Mouse (Mus musculus) megakaryocyte, embryonic 14.5 days (primary cell): ENCODE measurements around the gene Sec1.

Experiments used
- FLI1 ChIP-seq: IDR thresholded peaks from 2 replicates; pipeline ENCODE4 v1.6.1; 2012; ENCODE audit warnings: low read length, inconsistent platforms, mixed read lengths
- GATA1 ChIP-seq: IDR thresholded peaks from 3 replicates; pipeline ENCODE4 v1.6.1; 2012; ENCODE audit warnings: mixed read lengths, low read length, inconsistent platforms, borderline replicate concordance

DNA sequence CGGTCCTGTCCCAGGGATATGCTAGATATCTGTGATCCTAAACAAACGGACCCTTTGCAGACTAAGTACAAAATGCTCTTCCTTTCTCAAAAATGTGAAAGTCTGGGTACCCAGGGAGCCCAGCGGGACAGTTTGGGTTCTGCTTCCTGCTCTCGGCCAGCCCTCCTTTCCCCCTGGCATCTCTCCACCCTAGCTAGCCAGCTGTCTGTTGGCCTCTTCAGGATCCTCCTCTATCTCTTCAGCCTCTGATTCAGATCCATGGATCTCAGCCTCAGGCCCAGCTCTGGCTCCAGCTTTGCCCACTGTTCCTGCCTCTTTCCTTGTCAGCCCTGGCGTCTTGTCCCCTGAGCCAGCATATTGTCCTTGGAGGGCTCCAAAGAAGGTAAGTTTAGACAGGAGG is 52.1 kb downstream of the Sec1 start:
- TF ChIP-seq GATA1 (no peak), FLI1 (no peak)
